Mouse (Mus musculus) ES-E14 (cell line): ENCODE results near the gene Tmem239. TPM values are rescaled to one million over a fixed set of nuclear protein-coding genes. Genes with fewer than 3 reads are reported as not detected.
A peak's percentile ranks its signal among the peaks of the same experiment; 100 is the strongest.
"Not testable (repeated sequence)": the region's sequence is repeated elsewhere in the genome, so short reads cannot be mapped to it uniquely, and the experiment has no call there.

ENCODE experiments used
- DNase-seq: peaks from one replicate; pipeline ENCODE4 v3.0.0-alpha.2; 2013; ENCODE audit warnings: low read depth, low spot score
- H3K27ac ChIP-seq: 2 replicates; pipeline ENCODE4 v1.5.1; 2012; ENCODE audit warnings: low read depth, mild to moderate bottlenecking, low read length, moderate library complexity, mixed read lengths; ENCODE audit not compliant: poor library complexity, insufficient read depth, severe bottlenecking
- H3K36me3 ChIP-seq: 2 replicates; pipeline ENCODE4 v1.6.1; 2012; ENCODE audit warnings: mild to moderate bottlenecking, low read length, moderate library complexity, mixed read lengths; ENCODE audit not compliant: control insufficient read depth, poor library complexity, insufficient read depth, severe bottlenecking
- H3K4me1 ChIP-seq, 2 experiments: fragments of 150-350 bp in 1 of 2; sonication (generic) in 1 of 2; 2 replicates each; pipeline ENCODE4 v1.6.1; 2012; ENCODE audit warnings: low read length in 2 of 2, mild to moderate bottlenecking in 1 of 2, mixed read lengths in 1 of 2; ENCODE audit not compliant: control insufficient read depth in 2 of 2, insufficient read depth in 2 of 2, poor library complexity in 1 of 2
- H3K4me3 ChIP-seq, 2 experiments: fragments of 150-350 bp in 1 of 2; sonication (generic) in 1 of 2; 2 replicates each; pipeline ENCODE4 v1.5.1; 2012; ENCODE audit warnings: low read length in 2 of 2, low read depth in 1 of 2, mild to moderate bottlenecking in 1 of 2, mixed read lengths in 1 of 2; ENCODE audit not compliant: insufficient read depth in 1 of 2, poor library complexity in 1 of 2, severe bottlenecking in 1 of 2
- H3K9ac ChIP-seq: 2 replicates; pipeline ENCODE4 v1.6.1; 2012; ENCODE audit warnings: low read depth, mild to moderate bottlenecking, low read length, mixed read lengths; ENCODE audit not compliant: poor library complexity, insufficient read depth, severe bottlenecking
- H3K9me3 ChIP-seq: fragments of 150-350 bp; sonication (generic); 2 replicates; pipeline ENCODE4 v1.6.1; 2012; ENCODE audit warnings: low read depth, mild to moderate bottlenecking, low read length; ENCODE audit not compliant: control insufficient read depth, insufficient read depth
- CHD2 ChIP-seq: IDR thresholded peaks from 2 replicates; pipeline ENCODE4 v1.6.1; 2014; ENCODE audit warnings: mild to moderate bottlenecking, low read depth, low read length, inconsistent platforms
- HCFC1 ChIP-seq: IDR thresholded peaks from 2 replicates; pipeline ENCODE4 v1.6.1; 2012; ENCODE audit warnings: low read length, inconsistent platforms, borderline replicate concordance; ENCODE audit not compliant: insufficient read depth
- MAFK ChIP-seq: IDR thresholded peaks from 2 replicates; pipeline ENCODE4 v1.6.1; 2014; ENCODE audit warnings: mild to moderate bottlenecking, low read depth, low read length, inconsistent platforms; ENCODE audit not compliant: insufficient read depth
- ZC3H11A ChIP-seq: IDR thresholded peaks from 2 replicates; pipeline ENCODE4 v1.6.1; 2012; ENCODE audit warnings: low read depth, mild to moderate bottlenecking, inconsistent platforms, low read length, borderline replicate concordance
- ZNF384 ChIP-seq: IDR thresholded peaks from 2 replicates; pipeline ENCODE4 v1.6.1; 2012; ENCODE audit warnings: low read depth, low read length, inconsistent platforms
- in situ Hi-C, 2 experiments: fragments of 600-800 bp; cut with MboI; formaldehyde crosslinking; loops; one replicate each; pipeline ENCODE4 v1.15.1; 2025; ENCODE audit warnings: low sequenced_read_pairs in 2 of 2, inconsistent platforms in 1 of 2; ENCODE audit not compliant: unreplicated experiment in 2 of 2
- total RNA-seq: library from RNA; depleted of rRNA; stranded (reverse); fragments of 300-350 nt; gene quantifications from 2 replicates; pipeline ENCODE4 v1.2.3, GENCODE M21; 2012

The Tmem239 gene
- total RNA-seq, 1 experiment: not detected

- Histone ChIP-seq H3K9ac (no peak overlapping the region), H3K4me1 (peaks cover 0 to 9% of the 10 kb centered on the region in 2 experiments; a peak in 1 of 4 replicates), H3K9me3 (no peaks in the 10 kb centered on the region), H3K4me3 (peak overlapping the region; percentile 16 to 43; a peak in 2 of 4 replicates), H3K36me3 (no peaks in the 10 kb centered on the region), H3K27ac (no peak overlapping the region)
- TF ChIP-seq ZNF384 (no peak), CHD2 (no peak), ZC3H11A (no peak), MAFK (no peak), HCFC1 (no peak)
- DNase-seq: no peak
- in situ Hi-C loops: no loop called here
Observed at GRCm38 (mm10) chr2:130365211-130366094, 40.8 kb upstream of the Tmem239 start.

- no peak for DNase-seq
- H3K4me3 ChIP-seq: no peak overlapping the region
- H3K9me3 ChIP-seq: no peaks in the 10 kb centered on the region
- H3K9ac ChIP-seq: no peak overlapping the region
- H3K4me1 ChIP-seq: peaks cover 0 to 7% of the 10 kb centered on the region in 2 experiments; a peak in 1 of 4 replicates
- no peaks in the 10 kb centered on the region for H3K36me3 ChIP-seq
- TF ChIP-seq CHD2: no peak
- TF ChIP-seq ZNF384: no peak
- no peak for TF ChIP-seq HCFC1
- no peak for TF ChIP-seq ZC3H11A
- no peak for TF ChIP-seq MAFK
- H3K27ac ChIP-seq: no peak overlapping the region
- in situ Hi-C loops: no loop called here
Observed at GRCm38 (mm10) chr2:130367386-130367785, 38.9 kb upstream of the Tmem239 start.

GRCm38 (mm10) chr2:130373026-130373425 lies 33.3 kb upstream of the Tmem239 start:
- H3K36me3 ChIP-seq, in situ Hi-C loops, H3K27ac ChIP-seq, H3K4me3 ChIP-seq, H3K9me3 ChIP-seq, H3K4me1 ChIP-seq, DNase-seq, H3K9ac ChIP-seq: not testable (repeated sequence)

- in situ Hi-C loops: no loop called here
- no peak for TF ChIP-seq HCFC1
- TF ChIP-seq MAFK: no peak
- TF ChIP-seq ZNF384: no peak
- no peak for TF ChIP-seq ZC3H11A
- no peak for TF ChIP-seq CHD2
- no peak overlapping the region for H3K4me3 ChIP-seq
- no peaks in the 10 kb centered on the region for H3K9me3 ChIP-seq
- H3K4me1 ChIP-seq: 0 out of 4 replicates have a peak, but pooled peaks cover 0 to 1% of the 10 kb centered on the region in 2 experiments
- DNase-seq: no peak
- H3K9ac ChIP-seq: no peak overlapping the region
- no peak overlapping the region for H3K27ac ChIP-seq
- no peaks in the 10 kb centered on the region for H3K36me3 ChIP-seq
Observed at GRCm38 (mm10) chr2:130374951-130375350, 31.3 kb upstream of the Tmem239 start.

GRCm38 (mm10) chr2:130383205-130383604 lies 23.1 kb upstream of the Tmem239 start:
- no peaks in the 10 kb centered on the region for H3K9me3 ChIP-seq
- no peak overlapping the region for H3K27ac ChIP-seq
- no peak for TF ChIP-seq CHD2
- no peak for TF ChIP-seq ZC3H11A
- no peak for TF ChIP-seq ZNF384
- no peak for TF ChIP-seq MAFK
- no peak for TF ChIP-seq HCFC1
- H3K36me3 ChIP-seq: no peaks in the 10 kb centered on the region
- no peak overlapping the region for H3K4me3 ChIP-seq
- in situ Hi-C loops: no loop called here
- no peaks in the 10 kb centered on the region for H3K4me1 ChIP-seq
- H3K9ac ChIP-seq: no peak overlapping the region
- DNase-seq: no peak
